Mouse (Mus musculus): ENCODE measurements around the gene Utrn.

GRCm38 (mm10) chr10:12860331-12860730 is 8.8 kb downstream of the Utrn start:
- TF ChIP-seq CTCF (IDR thresholded peaks at IDR 0.05; ENCODE audit: extremely low read depth, insufficient read depth, insufficient read length, insufficient replicate concordance) (no peak), POLR2A (IDR thresholded peaks at IDR 0.05; ENCODE audit: low read depth, low read length) (no peak)

Measured in spleen, adult 2 months (tissue).